Mouse (Mus musculus): ENCODE results near the gene Pkdcc. TPM values are rescaled to one million over a fixed set of nuclear protein-coding genes. Genes with fewer than 3 reads are reported as not detected.

The Pkdcc gene
- total RNA-seq, 2 experiments from 2014 or later = 54.0 to 54.2 TPM

GRCm38 (mm10) chr17:83246090-83246489 lies 31.0 kb downstream of the Pkdcc start:
- DNase-seq = no peak

GRCm38 (mm10) chr17:83247176-83247575 lies 32.1 kb downstream of the Pkdcc start:
- DNase-seq = no peak

GRCm38 (mm10) chr17:83248467-83248866 lies 33.4 kb downstream of the Pkdcc start:
- no peak for DNase-seq

GRCm38 (mm10) chr17:83250903-83251526 lies 35.9 kb downstream of the Pkdcc start:
- no peak for DNase-seq

GRCm38 (mm10) chr17:83253051-83253649 lies 38.1 kb downstream of the Pkdcc start:
- DNase-seq = peak; percentile 33

GRCm38 (mm10) chr17:83267202-83268128 lies 52.4 kb downstream of the Pkdcc start:
- DNase-seq = no peak

- DNase-seq = peak; percentile 89
These were observed 56.4 kb downstream of the Pkdcc start for GRCm38 (mm10) chr17:83271509-83271908.

- DNase-seq = no peak
These were observed 57.5 kb downstream of the Pkdcc start for GRCm38 (mm10) chr17:83272641-83273040.

- DNase-seq = no peak
These were observed 58.5 kb downstream of the Pkdcc start for GRCm38 (mm10) chr17:83273636-83274035.

- DNase-seq = no peak
These were observed 59.0 kb downstream of the Pkdcc start for GRCm38 (mm10) chr17:83274101-83274500.

Other genes starting within 250 kb of the Pkdcc start
- 1 to 10 TPM; 4.8 to 7.7 TPM for gene Eml4, start 135.6 kb downstream of the Pkdcc start, total RNA-seq (2021)

Measured in gastrocnemius, postnatal 10 days (tissue).